Mouse (Mus musculus): ENCODE results near the gene Zfp266.

Zfp266 gene

DNA sequence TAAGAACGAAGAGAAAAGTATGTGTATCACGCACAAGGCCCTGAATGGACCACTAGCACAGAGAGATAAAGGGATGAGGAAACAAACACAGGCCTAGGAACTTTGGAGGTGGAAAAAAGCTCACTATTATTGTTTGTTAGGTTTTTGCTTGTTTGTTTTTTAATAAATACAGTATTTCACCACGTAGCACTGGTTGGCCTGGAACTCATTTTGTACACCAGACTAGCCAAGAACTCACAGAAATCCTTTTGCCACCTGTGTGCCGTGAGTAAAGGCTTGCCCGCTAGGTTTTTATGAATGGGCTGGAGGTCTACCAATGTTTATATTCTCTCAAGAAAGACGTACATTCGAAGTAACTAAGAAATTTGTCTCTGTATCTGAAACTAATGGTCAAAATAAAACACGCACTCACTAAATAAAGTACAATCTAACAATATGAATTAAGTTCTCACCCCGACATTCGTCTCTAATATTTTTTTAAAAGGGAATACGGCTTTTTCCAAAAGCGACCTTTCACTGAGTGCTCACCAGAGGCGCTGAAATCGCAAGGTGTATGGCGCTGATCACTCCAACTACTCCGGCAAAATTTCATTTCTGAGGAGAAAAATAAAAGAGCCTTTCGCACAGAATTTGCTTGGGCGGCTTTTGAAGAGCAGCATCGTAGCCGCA is 29.2 kb downstream of the Zfp266 start:
- DNase-seq = no peak

- DNase-seq = no peak
Measured at GRCm38 (mm10) chr9:20489536-20489935, 31.7 kb downstream of the Zfp266 start.

GRCm38 (mm10) chr9:20479396-20479795 is 41.8 kb downstream of the Zfp266 start:
- no peak for DNase-seq

DNA sequence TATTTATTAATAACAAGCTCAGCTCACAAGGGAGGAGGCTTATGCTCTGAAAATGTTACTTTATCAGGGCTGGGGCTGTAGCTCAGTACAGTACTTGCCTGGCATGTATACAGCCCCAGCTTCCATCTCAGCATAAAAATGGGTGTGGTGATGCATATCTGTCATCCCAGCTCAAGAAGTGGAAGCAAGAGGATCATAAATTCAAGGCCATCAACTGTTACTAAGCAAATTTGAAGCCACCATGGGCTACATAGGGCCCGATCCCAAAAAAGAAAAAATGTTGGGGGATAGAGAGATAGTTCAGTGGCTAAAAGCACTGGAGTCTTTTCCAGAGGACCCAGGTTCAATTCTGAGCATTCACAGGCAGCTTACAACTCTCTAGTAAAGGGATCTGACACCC is 44.6 kb downstream of the Zfp266 start:
- DNase-seq = no peak

- DNase-seq = peak; percentile 79
Measured at GRCm38 (mm10) chr9:20466761-20467442, 54.3 kb downstream of the Zfp266 start.

- DNase-seq = peak; percentile 82
Measured at GRCm38 (mm10) chr9:20459377-20460317, 61.6 kb downstream of the Zfp266 start, which contains the start of gene Zfp26. Gene Zfp26 (minus strand): TSS chr9:20460162.

DNA sequence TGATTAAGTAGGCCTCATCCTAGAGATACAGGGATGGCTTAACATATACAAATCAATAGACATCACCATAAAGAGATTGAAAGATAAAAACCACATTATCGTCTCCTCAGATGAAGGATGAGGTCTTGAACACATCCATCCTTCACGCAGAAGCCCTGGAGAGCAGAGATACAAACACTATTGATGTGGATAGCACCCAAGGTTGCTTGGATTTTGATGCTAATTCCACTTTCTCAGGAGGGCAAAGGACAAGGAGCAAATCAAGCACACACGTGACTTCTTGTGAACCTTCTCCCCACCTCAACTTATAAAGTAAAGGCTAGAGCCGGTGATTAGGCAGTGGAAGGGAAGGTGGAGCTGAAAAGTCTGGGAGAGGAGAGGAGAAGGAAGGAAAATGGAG is 67.6 kb downstream of the Zfp266 start:
- no peak for DNase-seq

DNA sequence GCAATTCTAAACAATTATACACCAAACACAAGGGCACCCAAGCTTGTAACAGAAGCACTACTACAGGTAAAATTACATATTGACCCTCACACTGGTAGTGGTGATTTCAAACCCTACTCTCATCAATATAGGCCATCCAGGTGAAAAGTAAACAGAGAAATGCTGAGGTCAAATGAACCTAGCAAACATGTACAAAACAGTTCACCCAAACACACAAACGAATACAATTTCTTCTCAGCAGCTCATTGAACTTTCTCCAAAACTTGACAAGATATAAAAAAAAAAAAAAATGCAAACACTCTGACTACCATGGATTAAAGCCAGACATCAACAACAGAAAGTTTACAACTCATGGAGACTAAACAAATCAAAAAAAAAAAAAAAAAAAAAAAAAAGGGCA is 69.7 kb downstream of the Zfp266 start:
- no peak for DNase-seq

All from thymus, postnatal 14 days (tissue).